Mouse (Mus musculus): ENCODE data around the gene Camk2d.

- TF ChIP-seq CTCF (IDR thresholded peaks at IDR 0.05 in 2 of 3, conservative IDR thresholded peaks at IDR 0.05 in 1 of 3; ENCODE audit: control insufficient read depth in 1 of 3, insufficient read depth in 1 of 3, low read depth in 2 of 3, low read length in 3 of 3, poor library complexity in 1 of 3, severe bottlenecking in 1 of 3) (no peak), EP300 (IDR thresholded peaks at IDR 0.05; ENCODE audit: low read depth in 1 of 2, low read length in 2 of 2) (no peak), MAZ (IDR thresholded peaks at IDR 0.05; ENCODE audit: low read depth, low read length) (no peak), TBP (IDR thresholded peaks at IDR 0.05; ENCODE audit: low read depth, low read length) (no peak), ZNF384 (IDR thresholded peaks at IDR 0.05; ENCODE audit: low read depth, low read length) (no peak), BHLHE40 (IDR thresholded peaks at IDR 0.05; ENCODE audit: borderline replicate concordance, low read depth, low read length) (no peak)
These were observed 85.9 kb downstream of the Camk2d start for GRCm38 (mm10) chr3:126681996-126682395.

All from MEL (cell line).